Comparison of ENCODE assay signal across 8 mouse cellular contexts in the genomic region with DNA sequence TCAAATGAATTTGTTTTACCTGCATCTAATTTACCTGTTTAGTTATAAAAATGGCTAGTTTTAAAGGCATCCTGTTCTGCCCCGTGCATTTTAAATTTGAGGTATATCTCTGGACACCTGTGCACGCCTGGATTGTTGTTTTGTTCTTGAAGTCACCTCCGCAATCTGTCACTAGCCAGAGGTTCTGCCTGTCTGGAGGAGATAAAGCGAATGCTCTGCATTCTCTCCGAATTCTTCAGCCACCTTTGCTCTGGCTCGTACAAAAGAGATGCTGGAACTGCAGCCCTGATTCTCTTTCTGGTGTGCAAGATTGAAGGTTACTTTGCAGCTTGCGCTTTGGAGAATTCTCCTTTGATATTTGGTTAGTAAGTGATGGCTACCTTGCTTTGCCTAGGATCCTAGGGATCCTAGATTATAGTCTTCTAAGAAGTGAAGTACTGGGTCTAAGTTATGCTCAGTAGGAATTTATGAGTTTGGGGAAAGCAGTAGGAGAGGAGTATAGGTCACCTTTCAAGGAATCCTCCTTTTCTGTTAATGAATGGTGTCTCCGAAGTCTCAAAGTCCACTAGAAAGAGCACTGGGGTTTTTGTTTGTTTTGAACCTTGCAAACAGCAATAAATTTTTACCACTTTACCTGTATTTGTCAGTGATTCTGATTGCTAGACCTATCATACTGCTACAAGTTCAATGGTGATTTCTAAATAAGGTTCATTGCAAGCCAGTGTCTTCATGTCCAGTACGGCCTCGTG.
DNase-seq lines count a peak whose midpoint lies in the region; ATAC-seq lines count a peak whose summit lies in the region.

No protein-coding gene starts in this region.

- peak overlapping the region; percentile 76 for H3K4me2 ChIP-seq in heart, embryonic 11.5 days
- H3K4me2 ChIP-seq in neural tube, embryonic 11.5 days (ENCODE audit: low read depth): 0 out of 2 replicates have a peak overlapping the region, but pooled peaks have one; percentile 84
- H3K4me2 ChIP-seq in liver, embryonic 13.5 days: peak overlapping the region; percentile 82

- no peaks in the 10 kb centered on the region for H3K9me3 ChIP-seq in heart, embryonic 11.5 days (replicated peaks; ENCODE audit: control insufficient read depth, low read length)
- H3K9me3 ChIP-seq in neural tube, embryonic 11.5 days (ENCODE audit: control insufficient read depth, low read length): no peaks in the 10 kb centered on the region
- no peaks in the 10 kb centered on the region for H3K9me3 ChIP-seq in liver, embryonic 13.5 days (replicated peaks)

- H3K27ac ChIP-seq in heart, embryonic 11.5 days (ENCODE audit: low read depth, low read length): peak overlapping the region; percentile 57; the same call in 1 of the 2 replicates
- no peak overlapping the region for H3K27ac ChIP-seq in neural tube, embryonic 11.5 days (ENCODE audit: low read depth, low read length)
- peak overlapping the region; percentile 9 for H3K27ac ChIP-seq in liver, embryonic 13.5 days

- no peak for ATAC-seq in heart, embryonic 11.5 days (replicated peaks; ENCODE audit: insufficient number of reproducible peaks, low FRiP score, low TSS enrichment)
- no peak for ATAC-seq in neural tube, embryonic 11.5 days (ENCODE audit: insufficient read depth, low FRiP score, low TSS enrichment)
- no peak for ATAC-seq in liver, embryonic 13.5 days (ENCODE audit: low read depth)

- WGBS in heart, embryonic 11.5 days (ENCODE audit: insufficient replicate concordance): 38% methylated on average over 10 of the region's 10 CpGs
- WGBS in neural tube, embryonic 11.5 days: 72% methylated on average over 10 of the region's 10 CpGs
- 27% methylated on average over 10 of the region's 10 CpGs for WGBS in liver, embryonic 13.5 days (ENCODE audit: insufficient replicate concordance)

- no peak for DNase-seq in heart, adult 9 months (ENCODE audit: low spot score in 2 of 2)
- DNase-seq in neural tube, embryonic 11.5 days (ENCODE audit: low spot score): no peak
- no peak for DNase-seq in neural tube, embryonic 10.5 days (ENCODE audit: extremely low spot score, low spot score)
- peak; percentile 22 for DNase-seq in liver, embryonic 13.5 days
- DNase-seq in yolk sac, embryonic 10.5 days (ENCODE audit: low spot score): peak; percentile 65
- no peak for DNase-seq in ovary, adult 18-20 months (ENCODE audit: low spot score)
- no peak for DNase-seq in right cerebral cortex, adult 2 months (ENCODE audit: low spot score in 2 of 2)

- 0 out of 2 replicates have a peak, but pooled peaks cover 4% of the 10 kb centered on the region for H3K36me3 ChIP-seq in heart, embryonic 11.5 days (ENCODE audit: control insufficient read depth, insufficient read depth, low read length)
- H3K36me3 ChIP-seq in neural tube, embryonic 11.5 days (ENCODE audit: control insufficient read depth, insufficient read depth, low read length): no peaks in the 10 kb centered on the region
- H3K36me3 ChIP-seq in liver, embryonic 13.5 days: peaks cover 15% of the 10 kb centered on the region

- H3K9ac ChIP-seq in heart, embryonic 11.5 days (ENCODE audit: low read depth, low read length): 0 out of 2 replicates have a peak overlapping the region, but pooled peaks have one; percentile 34
- H3K9ac ChIP-seq in neural tube, embryonic 11.5 days (ENCODE audit: low read length): no peak overlapping the region
- H3K9ac ChIP-seq in liver, embryonic 13.5 days: no peak overlapping the region

- peak overlapping the region; percentile 79 for H3K4me3 ChIP-seq in heart, embryonic 11.5 days (ENCODE audit: low read depth, low read length)
- H3K4me3 ChIP-seq in neural tube, embryonic 11.5 days (ENCODE audit: low read depth, low read length): no peak overlapping the region
- peak overlapping the region; percentile 90; the same call in 1 of the 2 replicates for H3K4me3 ChIP-seq in liver, embryonic 13.5 days (replicated peaks)

- no peaks in the 10 kb centered on the region for H3K27me3 ChIP-seq in heart, embryonic 11.5 days (ENCODE audit: control insufficient read depth, insufficient read depth, low read length)
- H3K27me3 ChIP-seq in neural tube, embryonic 11.5 days (ENCODE audit: control insufficient read depth, insufficient read depth, low read length): peaks cover 12% of the 10 kb centered on the region; the same call in 1 of the 2 replicates
- peaks cover 7% of the 10 kb centered on the region; the same call in 1 of the 2 replicates for H3K27me3 ChIP-seq in liver, embryonic 13.5 days

- peaks cover 8% of the 10 kb centered on the region for H3K4me1 ChIP-seq in heart, embryonic 11.5 days (ENCODE audit: control insufficient read depth, insufficient read depth, low read length)
- no peaks in the 10 kb centered on the region for H3K4me1 ChIP-seq in neural tube, embryonic 11.5 days (ENCODE audit: control insufficient read depth, insufficient read depth, low read length)
- peaks cover 37% of the 10 kb centered on the region for H3K4me1 ChIP-seq in liver, embryonic 13.5 days (replicated peaks)

Comparison
In these comparisons a context has a peak if more than half of its experiments do, and no peak if none do; other contexts are left out.
1. DNase-seq: peak in liver, embryonic 13.5 days (single experiment) and yolk sac, embryonic 10.5 days (single experiment); none in heart, adult 9 months (0 of 2), neural tube, embryonic 11.5 days (single experiment), neural tube, embryonic 10.5 days (single experiment), ovary, adult 18-20 months (single experiment) and right cerebral cortex, adult 2 months (0 of 2).
2. Peak in every context shown above with its lines, with median percentiles within 50 percentile points of each other: H3K4me2 ChIP-seq.